Mouse (Mus musculus) spleen, postnatal 14 days (tissue): ENCODE data around the gene Kcne2.

ENCODE experiments used
- DNase-seq, 2 experiments: peaks; one replicate each; pipeline ENCODE4 v3.0.0; 2021 to 2022; ENCODE audit warnings: low spot score in 2 of 2

Gene Kcne2

GRCm38 (mm10) chr16:92309126-92309525, 16.9 kb downstream of the Kcne2 start:
- no peak for DNase-seq

GRCm38 (mm10) chr16:92313953-92314741, 22.0 kb downstream of the Kcne2 start:
- peak in 1 of 2 experiments; percentile 10 for DNase-seq

- no peak for DNase-seq
Measured at GRCm38 (mm10) chr16:92316049-92316738, 24.0 kb downstream of the Kcne2 start.

- DNase-seq: peak; percentile 39 to 68
Measured at GRCm38 (mm10) chr16:92319353-92320109, 27.3 kb downstream of the Kcne2 start.

- no peak for DNase-seq
Measured at GRCm38 (mm10) chr16:92320361-92320760, 28.2 kb downstream of the Kcne2 start.

GRCm38 (mm10) chr16:92321341-92321740, 29.2 kb downstream of the Kcne2 start, which contains the start of gene Fam243:
Gene Fam243, minus strand, starts transcription at chr16:92321441.
- DNase-seq: no peak

GRCm38 (mm10) chr16:92324309-92325061, 32.3 kb downstream of the Kcne2 start:
- no peak for DNase-seq

GRCm38 (mm10) chr16:92325062-92325406, 32.8 kb downstream of the Kcne2 start:
- no peak for DNase-seq

- DNase-seq: no peak
Measured at GRCm38 (mm10) chr16:92327911-92328310, 35.7 kb downstream of the Kcne2 start.

- no peak for DNase-seq
Measured at GRCm38 (mm10) chr16:92330966-92331365, 38.8 kb downstream of the Kcne2 start.

GRCm38 (mm10) chr16:92334600-92334999, 42.4 kb downstream of the Kcne2 start:
- no peak for DNase-seq

- DNase-seq: peak; percentile 15 to 34
Measured at GRCm38 (mm10) chr16:92336280-92336679, 44.1 kb downstream of the Kcne2 start.

- peak in 1 of 2 experiments; percentile 24 for DNase-seq
Measured at GRCm38 (mm10) chr16:92340612-92341511, 48.7 kb downstream of the Kcne2 start.

GRCm38 (mm10) chr16:92345177-92345576, 53.0 kb downstream of the Kcne2 start:
- no peak for DNase-seq

- no peak for DNase-seq
Measured at GRCm38 (mm10) chr16:92346297-92346916, 54.2 kb downstream of the Kcne2 start.
